Mouse (Mus musculus) neutrophil, adult 65 days (primary cell): ENCODE measurements around the gene Hrg. TPM values are rescaled to one million over a fixed set of nuclear protein-coding genes. Genes with fewer than 3 reads are reported as not detected.

ENCODE experiments used
- total RNA-seq: library from RNA; stranded (reverse); gene quantifications from 2 replicates; pipeline ENCODE4 v1.2.4, GENCODE M21; 2023

The Hrg gene
- total RNA-seq, result not detected in 2 replicates

DNA sequence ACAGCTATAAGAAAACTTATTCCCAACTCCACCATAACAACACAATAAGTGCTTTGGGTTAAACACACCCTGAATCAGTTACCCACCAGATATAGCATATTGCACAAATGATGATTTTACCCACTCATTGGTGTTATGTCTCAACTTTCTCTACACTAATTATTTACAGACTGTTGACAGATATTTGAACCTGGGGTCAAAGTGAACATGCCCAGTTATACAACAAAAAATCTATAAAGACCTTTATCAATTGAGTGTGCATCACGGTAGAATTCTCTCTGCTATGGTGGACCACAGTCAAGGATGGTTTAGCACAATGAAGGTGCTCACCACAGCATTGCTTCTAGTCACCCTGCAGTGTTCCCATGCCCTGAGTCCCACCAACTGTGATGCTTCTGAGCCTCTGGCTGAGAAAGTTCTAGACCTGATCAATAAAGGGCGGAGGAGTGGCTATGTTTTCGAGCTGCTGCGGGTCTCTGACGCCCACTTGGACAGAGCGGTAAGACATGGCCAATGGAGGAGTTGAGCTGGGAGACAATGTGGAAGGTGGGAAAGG lies at the start of gene Hrg:
Hrg (plus strand) TSS at position 233 of the 556 bp plus-strand sequence.

DNA sequence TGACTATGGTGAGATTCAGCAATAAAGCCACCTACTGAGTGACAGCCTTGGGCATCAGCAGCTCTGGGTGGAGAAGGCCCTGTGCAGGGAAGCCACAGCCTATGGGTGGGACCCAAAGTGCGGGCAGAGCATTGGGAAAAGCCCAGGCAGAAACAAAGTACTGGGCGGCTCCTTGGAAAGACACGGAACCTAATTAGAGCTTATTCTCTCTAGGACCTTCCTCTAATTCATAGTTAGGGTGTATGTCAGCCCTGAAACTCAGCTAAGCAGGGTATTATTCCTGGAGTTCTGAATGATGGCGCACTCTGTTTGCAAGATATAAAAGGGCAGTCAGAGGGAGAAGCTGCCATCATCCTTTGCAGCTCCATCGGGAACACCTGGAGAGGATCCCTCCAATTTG lies 32.8 kb upstream of the Hrg start, which contains the start of gene Fetub:
Fetub (plus strand) TSS at position 301 of the 400 bp plus-strand sequence.

Other genes with a start within 250 kb of the Hrg start
- gene Crygs, start 139.5 kb upstream of the Hrg start, total RNA-seq, result not detected in 2 replicates
- gene Tbccd1, start 93.4 kb upstream of the Hrg start, total RNA-seq, result 7.6 and 10.4 TPM in 2 replicates
- gene Dnajb11, start 93.2 kb upstream of the Hrg start, total RNA-seq, result 52.9 and 62.5 TPM in 2 replicates
- gene Ahsg, start 59.8 kb upstream of the Hrg start, total RNA-seq, result not detected in 2 replicates
- not detected in 2 replicates for gene Fetub, start 32.7 kb upstream of the Hrg start, total RNA-seq
- gene Kng2, start 78.4 kb downstream of the Hrg start, total RNA-seq, result not detected in 2 replicates
- gene Kng1, start 106.8 kb downstream of the Hrg start, total RNA-seq, result 0.32 TPM in 1 of 2 replicates, not detected in the other
- gene Eif4a2, start 156.4 kb downstream of the Hrg start, total RNA-seq, result 392 and 448 TPM in 2 replicates
- gene Rfc4, start 176.7 kb downstream of the Hrg start, total RNA-seq, result 13.1 and 15.5 TPM in 2 replicates
- not detected in 2 replicates for gene Adipoq, start 195.5 kb downstream of the Hrg start, total RNA-seq